Mouse (Mus musculus) inflammation-experienced regulatory T-cells, adult 6 months (primary cell): ENCODE data around the gene Fam129b. TPM values are rescaled to one million over a fixed set of nuclear protein-coding genes. Genes with fewer than 3 reads are reported as not detected.
A peak's percentile ranks its signal among the peaks of the same experiment; 100 is the strongest.

Experiments used
- ATAC-seq: one replicate; pipeline ENCODE4 v1.8.0; 2017
- polyA plus RNA-seq, 3 experiments: library from polyadenylated mRNA; unstranded; fragments of 100-300 nt; shearing (Covaris generic); gene quantifications; one replicate each; pipeline ENCODE4 v1.2.1; 2017

Fam129b gene
- polyA plus RNA-seq, 3 experiments from 2014 or later = 0.15 to 3.2 (median 0.90) TPM

- ATAC-seq = no peak
Observed at GRCm38 (mm10) chr2:32860799-32861198, 15.1 kb upstream of the Fam129b start.

DNA sequence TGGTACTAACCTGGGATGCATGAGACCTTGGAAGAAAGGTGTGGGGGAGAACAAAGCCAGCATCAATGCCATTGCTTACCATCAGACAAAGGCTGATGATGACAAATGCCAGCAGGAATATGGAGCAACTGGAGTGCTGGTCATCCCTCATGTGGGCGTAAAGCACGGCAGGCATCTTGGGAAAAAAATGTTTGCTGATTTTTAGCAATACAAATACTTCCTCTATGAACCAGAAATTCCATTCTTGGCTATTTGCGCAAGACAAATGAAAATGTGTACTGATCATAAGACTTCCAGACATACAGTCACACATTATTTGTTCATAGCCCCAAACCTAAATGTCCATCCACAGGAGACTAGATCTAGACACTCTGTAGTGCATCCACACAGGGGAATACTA is 12.6 kb upstream of the Fam129b start:
- no peak for ATAC-seq

DNA sequence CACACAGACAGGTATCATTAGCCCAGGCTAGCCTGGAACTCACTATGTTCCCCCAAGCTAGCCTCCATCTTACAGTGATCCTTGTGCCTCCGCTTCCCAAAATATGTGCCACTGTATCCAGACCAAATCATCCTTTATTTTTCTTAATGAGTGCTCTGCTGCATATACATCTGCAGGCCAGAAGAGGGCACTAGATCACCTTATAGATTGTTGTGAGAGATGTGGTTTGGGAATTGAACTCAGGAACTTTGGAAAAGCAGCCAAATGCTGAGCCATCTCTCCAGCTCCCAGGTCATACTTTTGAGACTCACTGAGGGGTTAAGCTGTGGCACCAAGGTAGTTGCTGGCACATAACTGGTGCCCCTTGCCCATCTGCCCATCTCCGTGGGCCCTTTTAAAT is 11.2 kb upstream of the Fam129b start:
- no peak for ATAC-seq

DNA sequence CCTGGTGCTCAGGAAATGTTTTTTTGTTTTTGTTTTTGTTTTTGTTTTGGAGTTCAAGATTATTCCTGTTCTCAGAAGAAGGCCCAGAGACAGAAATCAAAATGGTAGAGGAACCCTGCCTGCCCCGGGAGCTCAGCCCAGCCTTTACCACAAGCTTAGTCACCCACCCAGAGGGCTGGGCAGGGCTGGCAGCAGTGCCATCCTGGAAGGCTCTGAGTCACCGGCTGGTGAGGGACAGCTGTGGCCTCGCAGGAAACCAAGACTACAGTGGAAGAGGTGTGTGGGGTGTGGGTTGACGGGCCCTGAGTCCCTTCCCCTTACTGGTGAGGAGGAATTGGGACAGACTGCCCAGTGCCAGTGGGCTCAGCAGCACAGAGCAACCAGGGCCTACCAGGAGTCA is 8.6 kb upstream of the Fam129b start:
- ATAC-seq = no peak

DNA sequence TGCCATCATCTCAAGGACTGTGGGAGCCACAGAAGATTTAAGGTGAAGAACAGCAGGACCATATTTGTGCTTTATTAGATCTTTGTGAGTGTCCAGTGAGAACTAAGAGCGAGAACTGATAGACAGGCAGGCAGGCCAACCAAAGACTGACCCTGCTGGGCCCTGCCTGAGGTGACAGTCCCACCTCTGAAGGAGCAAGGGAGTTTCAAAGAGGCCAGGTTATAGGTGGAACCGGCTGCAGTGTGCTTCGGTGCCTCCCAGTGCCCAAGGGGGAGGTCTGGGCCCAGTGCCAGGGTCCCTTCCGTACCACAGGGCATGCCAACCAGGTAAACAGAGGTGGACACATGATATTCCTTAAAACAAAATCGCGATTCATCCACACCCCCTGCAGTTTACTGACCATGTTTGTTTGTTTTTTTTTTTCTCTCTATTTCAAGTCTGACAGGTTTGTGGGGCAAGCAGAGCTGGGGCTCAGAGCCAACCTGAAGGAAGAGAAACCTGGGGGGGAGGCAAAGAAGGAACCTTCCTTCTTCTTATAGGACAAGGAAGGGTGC is 6.1 kb upstream of the Fam129b start:
- no peak for ATAC-seq

GRCm38 (mm10) chr2:32870275-32871100 is 5.4 kb upstream of the Fam129b start:
- peak; percentile 50 for ATAC-seq

DNA sequence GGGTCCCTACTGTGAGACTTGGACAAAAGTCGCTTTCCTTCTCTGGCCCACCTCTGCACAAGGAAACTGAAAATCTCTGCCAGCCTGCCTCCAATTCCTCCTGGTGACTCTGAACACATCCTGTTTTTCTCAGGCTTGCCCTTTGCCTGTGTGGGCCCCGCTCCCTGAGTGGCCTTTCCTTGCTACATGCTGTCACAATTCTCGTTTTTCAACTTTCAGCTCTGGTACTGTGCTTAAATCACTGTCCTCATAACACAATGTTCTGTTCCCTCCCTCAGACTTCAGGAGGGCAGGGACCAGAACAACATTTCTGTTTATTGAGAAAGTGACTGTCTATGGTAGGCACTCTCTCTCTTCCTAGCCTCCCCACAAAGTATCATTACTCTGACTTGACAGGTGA is 1.8 kb upstream of the Fam129b start:
- ATAC-seq = no peak

DNA sequence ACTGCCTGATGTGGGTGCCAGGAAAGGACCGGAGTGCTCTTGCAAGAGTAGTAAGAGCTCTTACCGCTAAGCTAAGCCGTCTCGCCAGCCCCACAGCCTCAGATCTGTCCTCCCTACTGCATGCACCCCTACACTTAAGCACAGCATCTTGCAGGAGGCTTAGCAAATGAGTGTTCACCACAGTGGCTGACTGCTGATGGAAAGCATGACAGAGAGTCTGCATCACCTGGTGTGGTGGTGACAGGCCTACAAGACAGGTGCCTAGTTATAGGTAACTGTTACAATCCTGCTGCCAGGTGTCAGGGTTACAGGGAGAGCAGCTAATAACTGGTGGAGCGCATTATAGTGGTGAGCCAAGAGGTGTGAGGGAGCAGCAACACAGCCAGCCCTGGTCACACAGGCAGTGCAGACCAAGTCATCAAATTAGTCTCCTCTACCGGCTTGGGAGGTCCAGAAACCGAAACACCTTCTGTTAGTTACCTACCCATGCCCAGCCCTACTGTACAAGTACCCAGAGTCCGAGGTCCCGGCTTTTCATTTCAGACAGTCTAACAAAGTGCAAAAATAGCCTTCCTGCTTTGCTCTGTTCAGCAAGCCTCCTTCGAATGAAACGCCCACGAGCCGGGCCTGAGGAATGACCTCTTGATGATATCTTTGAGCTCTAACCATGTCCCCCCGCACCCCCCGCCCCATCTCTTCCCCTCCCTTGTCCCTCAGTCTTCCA is 801 bp upstream of the Fam129b start:
- ATAC-seq = no peak

DNA sequence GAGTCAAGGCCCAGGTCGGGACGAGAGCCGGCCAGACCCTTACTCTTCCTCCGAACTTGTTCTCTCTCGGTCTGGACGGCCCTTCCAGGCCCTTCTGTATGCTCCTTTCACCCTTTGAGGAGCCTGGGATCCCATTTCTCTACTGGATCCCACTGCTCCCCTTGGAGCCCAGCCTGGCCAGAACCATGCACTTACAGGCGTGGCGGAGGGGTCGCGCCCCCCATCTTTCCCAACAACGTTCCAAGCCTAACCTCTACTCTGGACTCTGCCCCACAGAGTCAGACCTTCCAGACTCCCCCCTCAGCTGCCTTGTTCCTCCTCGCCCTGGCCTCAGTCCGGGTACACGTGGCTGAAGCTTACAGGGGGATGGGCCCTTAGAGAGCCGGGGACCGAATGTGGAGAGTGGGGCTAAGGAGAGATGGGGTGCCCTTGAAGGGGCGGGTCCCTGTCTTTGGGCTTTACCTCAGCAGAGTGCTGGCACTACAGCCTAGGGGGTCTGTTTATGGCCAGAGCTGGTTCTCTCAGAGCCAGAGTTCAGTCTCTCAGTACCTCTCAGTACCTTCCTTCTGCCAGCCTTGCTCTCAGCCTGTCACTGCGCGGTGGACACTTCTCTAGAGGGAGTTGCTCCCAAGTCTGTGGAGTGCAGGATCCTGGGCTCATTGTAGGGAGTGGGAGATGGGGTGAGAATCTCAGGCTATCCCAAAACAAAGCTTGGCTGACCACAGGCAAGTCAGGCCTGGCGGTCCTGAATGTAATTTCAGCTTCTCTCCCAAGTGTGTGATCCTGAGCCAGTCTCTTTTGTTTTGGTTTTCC is 782 bp downstream of the Fam129b start:
- no peak for ATAC-seq

GRCm38 (mm10) chr2:32877303-32877702 is 1.4 kb downstream of the Fam129b start:
- no peak for ATAC-seq

GRCm38 (mm10) chr2:32877761-32878393 is 2.0 kb downstream of the Fam129b start:
- ATAC-seq = no peak

DNA sequence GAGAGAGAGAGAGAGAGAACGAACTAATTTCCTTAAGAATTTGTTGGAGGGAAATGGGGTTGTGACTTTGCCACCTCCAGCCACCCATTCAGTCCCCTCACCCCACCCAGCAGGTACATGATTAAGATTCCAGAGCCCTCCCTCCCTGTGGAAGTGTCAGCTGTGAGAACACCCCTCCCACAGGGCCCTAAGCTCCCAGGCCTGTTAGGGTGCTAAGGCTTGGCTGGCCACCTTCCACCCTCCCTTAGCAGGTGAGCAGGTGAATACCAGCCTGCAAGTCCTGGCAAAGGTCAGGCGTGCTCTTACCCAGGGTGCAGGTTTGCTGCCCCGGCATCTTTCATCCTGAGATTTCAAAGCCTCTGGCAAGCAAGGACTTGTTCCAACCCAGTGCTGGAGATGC is 2.5 kb downstream of the Fam129b start:
- no peak for ATAC-seq

- no peak for ATAC-seq
Observed at GRCm38 (mm10) chr2:32879593-32879992, 3.7 kb downstream of the Fam129b start.

DNA sequence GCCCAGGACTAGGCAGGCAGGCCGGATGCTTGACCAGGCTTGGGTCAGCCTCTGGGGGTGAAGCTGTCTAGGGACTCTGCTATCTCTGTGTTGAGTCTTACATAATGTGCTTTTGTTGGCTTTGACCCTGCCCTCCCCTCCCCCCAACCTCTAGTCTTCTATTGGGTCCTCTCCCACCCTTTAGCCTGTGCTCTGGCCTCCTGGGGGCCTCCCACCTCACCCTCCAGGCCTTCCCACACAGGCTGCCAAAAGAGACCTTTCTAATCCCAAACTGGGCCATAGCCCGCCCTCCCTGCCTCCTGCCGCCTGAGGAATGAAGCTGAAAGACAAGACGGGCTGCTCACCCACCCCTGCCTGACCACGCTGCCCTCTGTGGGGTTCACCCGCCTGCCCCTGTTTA is 5.1 kb downstream of the Fam129b start:
- ATAC-seq = no peak

DNA sequence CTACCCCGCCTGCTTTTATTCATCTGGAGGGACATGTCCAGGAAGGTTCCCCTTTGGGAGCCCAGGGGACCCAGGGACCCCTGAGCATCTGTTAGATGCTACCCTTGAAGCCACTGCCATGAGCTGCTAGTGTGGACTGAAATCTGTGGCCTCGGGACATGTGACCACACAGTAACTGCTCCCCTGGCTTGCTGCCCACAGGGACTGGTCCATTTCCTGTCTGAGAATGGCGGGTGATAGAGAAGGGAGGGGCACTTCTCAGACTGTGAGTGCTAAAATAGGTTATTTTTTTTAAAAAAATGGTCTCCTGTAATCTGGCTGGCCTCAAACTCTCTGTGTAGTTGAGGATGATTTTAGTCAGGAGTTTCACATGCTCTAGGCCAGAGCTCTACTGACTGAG is 5.8 kb downstream of the Fam129b start:
- peak; percentile 60 for ATAC-seq

DNA sequence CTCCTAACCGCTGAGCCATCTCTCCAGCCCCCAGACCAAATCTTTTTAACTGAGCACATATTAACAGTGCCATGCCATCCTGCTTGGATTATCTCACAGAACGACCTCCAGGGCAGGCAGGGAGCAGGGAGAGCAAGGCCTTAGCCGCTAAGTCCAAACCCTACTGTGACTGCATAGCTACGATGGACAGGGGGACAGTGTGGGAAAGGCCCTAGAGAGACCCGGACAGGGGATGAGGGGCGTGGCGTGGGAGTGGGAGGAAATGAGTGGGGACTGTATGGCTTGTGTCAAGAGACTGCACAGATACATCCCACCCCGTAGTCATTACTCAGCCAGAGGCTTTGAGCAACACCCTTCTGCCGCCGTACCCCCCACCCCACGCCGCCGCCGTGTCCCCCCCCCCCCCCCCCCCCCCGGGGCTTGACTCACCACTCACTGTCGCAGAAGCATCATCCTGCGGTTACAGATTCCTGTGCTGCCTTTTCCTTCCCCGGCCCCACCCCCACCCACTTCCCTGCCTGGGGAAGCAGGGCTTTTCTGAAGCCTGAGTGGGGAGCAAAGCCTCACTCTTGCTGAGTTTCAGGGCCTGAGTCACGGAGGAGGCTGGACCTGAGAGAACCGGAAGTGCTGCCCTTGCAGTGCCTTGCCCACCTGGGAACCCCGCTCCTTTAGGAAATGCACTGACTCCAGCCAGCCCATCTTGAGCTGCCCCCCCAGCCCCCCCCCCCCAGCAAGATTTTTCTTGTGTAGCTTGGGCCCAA is 6.5 kb downstream of the Fam129b start:
- peak; percentile 53 for ATAC-seq

DNA sequence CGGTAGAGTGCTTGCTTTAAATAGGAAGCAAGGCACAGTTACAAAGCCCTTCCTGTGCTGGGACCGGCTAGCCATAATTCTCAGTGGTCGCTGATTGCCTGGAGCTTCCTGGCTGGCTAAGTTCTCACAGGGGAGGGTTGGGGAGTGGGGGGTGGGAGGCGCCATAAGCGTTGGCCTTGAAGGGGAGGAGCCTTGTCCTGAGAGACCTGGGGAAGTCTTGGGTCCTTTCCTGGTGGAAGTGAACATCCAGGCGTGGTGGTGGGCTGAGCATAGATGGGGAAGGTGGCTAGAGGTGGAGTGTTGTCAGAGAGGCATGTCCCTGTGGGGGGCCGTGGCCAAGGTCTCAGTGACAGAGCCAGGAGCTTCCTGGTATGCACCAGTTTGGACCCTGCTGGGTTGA is 8.8 kb downstream of the Fam129b start:
- ATAC-seq = no peak

- ATAC-seq = no peak
Observed at GRCm38 (mm10) chr2:32888029-32888428, 12.1 kb downstream of the Fam129b start.

DNA sequence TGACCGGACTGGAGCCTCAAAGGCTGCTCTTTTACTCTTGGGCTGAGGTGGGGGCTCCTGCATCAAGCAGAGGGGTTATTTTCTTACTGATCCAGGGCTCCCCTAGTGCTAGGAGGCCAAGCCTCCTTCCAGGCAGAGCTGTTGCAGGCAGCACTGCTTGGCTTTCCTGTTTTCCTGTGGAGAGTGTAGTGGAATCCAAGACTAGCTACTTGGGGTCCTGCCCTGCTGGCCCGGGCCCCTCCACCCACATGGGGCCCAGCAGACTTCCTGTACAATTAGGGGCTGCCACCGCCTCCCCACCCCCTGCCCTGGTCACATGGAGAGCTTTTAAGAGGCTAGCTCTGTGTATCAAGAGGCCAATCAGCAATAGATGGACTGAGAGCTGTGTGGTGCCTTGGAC is 12.6 kb downstream of the Fam129b start:
- ATAC-seq = no peak

- ATAC-seq = peak; percentile 38
Observed at GRCm38 (mm10) chr2:32890280-32890679, 14.4 kb downstream of the Fam129b start.

DNA sequence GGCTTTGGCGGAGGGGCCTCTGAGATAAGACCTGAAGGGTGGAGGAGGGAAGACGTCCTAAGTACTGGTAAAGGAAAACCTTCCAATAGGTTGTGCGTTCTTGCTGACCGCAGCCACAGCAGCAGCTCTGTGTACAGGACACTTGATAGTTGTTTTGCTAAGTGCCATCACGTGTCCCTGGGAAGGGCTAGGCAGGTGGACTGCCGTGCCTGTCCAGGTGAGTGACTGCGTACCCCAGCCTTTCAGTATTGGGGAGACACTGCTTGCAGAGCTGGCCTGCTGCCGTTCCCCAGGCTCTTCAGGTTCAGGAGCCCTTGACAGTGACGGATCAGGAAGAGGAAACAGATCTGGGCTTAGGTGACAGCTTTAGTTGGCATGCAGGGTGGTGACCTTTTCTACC is 15.4 kb downstream of the Fam129b start:
- no peak for ATAC-seq

DNA sequence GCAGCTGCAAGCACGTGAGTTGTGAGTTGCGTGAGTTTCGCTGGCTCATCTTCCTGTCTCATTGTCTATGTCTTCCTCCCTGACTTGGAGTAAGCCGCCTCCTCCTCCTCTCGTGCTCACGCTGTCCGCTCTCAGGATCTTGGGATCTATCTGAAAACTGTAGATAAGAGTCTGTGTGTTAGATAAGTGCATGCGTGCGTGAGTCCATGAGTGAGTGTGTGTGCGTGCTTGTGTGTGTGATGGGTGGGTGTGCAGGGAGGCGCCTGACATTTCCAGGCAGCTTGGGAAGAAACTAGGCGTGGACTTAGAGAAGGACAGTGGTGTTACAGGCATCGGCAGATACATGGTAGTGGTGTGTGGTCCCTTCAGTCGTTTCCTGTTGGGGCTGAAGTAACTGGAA is 16.6 kb downstream of the Fam129b start:
- no peak for ATAC-seq
